Mouse (Mus musculus): ENCODE results near the gene Vamp5.

Vamp5 gene

DNA sequence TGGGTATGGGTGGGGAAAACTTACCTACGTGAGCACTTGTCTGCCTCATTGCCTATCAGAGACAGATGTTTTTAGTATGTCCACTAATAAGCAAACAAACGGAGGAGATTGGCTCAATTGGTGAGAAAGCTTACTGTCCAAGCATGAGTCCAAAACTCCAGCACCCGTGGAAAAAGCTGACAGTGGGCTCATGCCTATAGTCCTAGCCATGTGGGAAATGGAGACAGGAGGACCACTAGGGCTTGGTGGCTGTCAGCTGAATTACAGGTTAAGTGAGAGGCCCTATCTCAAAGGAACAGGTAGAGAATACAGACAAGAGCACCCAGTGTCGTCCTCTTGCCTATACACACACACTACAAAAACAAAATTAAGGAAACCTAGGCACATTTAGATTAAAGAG, 34.0 kb downstream of the Vamp5 start:
- DNase-seq (ENCODE audit: low spot score) = no peak

GRCm38 (mm10) chr6:72345633-72346032, 34.6 kb downstream of the Vamp5 start:
- no peak for DNase-seq (ENCODE audit: low spot score)

GRCm38 (mm10) chr6:72345074-72345567, 35.1 kb downstream of the Vamp5 start, which contains the start of gene Usp39:
Gene Usp39 (minus strand): TSS chr6:72345184.
- peak; percentile 86 for DNase-seq (ENCODE audit: low spot score)

GRCm38 (mm10) chr6:72344396-72345073, 35.7 kb downstream of the Vamp5 start:
- DNase-seq (ENCODE audit: low spot score) = no peak

GRCm38 (mm10) chr6:72340481-72340880, 39.8 kb downstream of the Vamp5 start:
- DNase-seq (ENCODE audit: low spot score) = no peak

DNA sequence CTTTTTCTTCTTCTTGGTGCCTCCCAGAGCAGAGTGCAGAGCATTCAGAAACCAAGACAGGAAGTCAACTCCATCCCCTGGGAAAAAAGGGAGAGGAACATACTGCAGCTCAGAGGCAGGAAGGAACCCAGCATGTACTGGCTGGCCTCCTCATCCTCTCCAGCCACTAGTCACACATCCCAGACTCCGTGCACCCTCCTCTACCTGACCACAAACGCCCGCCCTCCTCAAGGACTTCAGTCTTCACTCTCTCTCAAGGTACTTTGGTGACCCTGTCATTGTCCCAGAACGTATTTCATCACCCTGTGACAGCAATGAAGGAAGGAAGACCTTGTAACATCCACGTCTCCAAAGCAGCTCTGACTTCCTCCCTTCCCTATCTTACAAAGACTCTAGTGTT, 47.2 kb downstream of the Vamp5 start:
- DNase-seq (ENCODE audit: low spot score) = no peak

DNA sequence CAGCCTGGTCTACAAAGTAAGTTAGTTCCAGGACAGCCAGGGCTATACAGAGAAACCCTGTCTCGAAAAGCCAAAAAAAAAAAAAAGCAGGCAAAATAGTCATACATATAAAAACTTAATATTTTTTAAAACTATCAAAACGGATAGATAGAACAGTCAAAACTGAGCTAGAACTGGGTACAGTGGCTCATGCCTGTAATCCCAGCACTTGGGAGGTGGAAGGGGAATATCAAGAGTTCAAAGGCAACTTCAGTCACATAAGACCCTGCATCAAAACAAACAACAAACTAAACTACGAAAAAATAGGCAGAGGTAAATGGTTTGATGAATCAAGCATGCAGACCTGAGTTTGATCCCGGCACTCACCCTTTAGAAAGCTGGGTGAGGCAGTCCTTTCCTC, 50.1 kb downstream of the Vamp5 start:
- DNase-seq (ENCODE audit: low spot score) = no peak

DNA sequence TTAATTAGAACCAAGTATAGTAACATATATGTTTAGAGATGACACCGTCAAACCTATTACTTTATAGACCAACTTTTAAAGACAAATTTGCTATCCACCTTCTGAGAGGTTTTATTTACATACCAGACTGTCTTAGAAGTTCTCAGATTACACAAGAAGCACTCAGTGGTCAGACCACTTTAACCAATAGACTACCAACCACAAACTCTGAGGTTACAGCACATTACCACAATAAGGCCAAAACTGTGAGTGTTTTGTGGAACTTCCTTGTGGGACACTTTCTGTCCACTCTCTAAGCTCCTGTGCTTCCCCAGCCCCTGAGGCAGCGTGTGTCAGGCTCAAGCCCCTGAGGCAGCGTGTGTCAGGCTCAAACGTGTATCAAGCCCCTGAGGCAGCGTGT, 51.2 kb downstream of the Vamp5 start:
- no peak for DNase-seq (ENCODE audit: low spot score)

DNA sequence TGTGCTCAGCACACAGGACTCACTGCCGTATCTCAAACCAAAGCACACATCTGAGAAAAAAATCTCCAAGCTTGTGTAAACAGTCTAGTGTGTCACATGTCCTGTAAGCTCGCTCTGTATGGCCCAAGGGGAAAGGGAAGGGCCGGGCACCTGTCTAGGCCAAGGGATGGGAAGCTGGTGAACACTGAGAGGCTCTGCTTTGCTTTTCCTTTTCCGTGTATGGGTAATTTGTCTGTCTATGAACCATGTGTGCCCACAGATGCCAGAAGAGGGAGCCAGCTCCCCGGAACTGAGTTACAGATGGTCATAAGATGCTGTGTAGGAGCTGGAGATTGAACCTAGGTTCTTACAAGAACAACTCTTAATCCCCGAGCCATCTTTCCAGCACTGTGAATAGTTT, 54.0 kb downstream of the Vamp5 start:
- DNase-seq (ENCODE audit: low spot score) = no peak

DNA sequence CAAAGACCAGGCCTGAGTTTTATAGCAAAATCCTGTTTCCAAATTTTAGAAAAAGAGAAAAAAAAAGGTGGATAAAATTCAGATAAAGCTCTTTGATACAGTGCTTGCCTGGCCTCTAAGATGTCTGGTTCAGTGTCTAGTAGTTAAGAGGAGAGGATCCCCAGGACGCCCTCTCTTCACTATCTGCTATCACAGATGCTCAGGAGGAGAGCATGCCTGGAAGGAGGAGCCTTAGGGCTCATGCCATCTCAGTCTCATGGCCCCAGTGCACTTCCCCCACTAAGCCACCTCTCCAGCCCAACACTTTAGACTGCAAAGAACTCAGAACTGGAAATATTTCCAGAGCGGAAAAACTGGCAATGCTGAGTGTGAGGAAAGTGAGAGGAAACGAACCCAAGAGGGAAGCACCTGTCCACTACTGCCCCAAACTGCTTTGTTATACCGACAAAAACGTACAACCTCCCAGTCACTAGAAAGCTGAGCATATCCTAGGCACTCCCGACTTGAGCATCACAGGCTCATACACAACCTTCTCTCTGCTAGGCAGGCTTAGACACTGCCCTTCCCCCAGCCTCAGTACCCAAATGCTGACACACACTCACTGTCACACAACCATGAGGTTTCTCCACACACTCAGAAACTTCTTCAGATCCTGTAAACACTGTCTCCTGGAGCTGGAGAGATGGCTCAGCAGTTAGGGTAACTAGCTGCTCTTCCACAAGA, 56.3 kb downstream of the Vamp5 start:
- no peak for DNase-seq (ENCODE audit: low spot score)

GRCm38 (mm10) chr6:72322936-72323335, 57.3 kb downstream of the Vamp5 start:
- no peak for DNase-seq (ENCODE audit: low spot score)

- DNase-seq (ENCODE audit: low spot score) = peak; percentile 14
These were observed 61.2 kb downstream of the Vamp5 start for GRCm38 (mm10) chr6:72319019-72319418.

Data from spleen, adult 12 weeks (tissue).